Mouse (Mus musculus): ENCODE results near the gene Zfp90. TPM values are rescaled to one million over a fixed set of nuclear protein-coding genes. Genes with fewer than 3 reads are reported as not detected.
A peak's percentile ranks its signal among the peaks of the same experiment; 100 is the strongest.

The Zfp90 gene
- total RNA-seq (2021) (1 to 10 TPM; 2.7 to 3.8 TPM), polyA plus RNA-seq (2012; rRNA removed) (1.8 and 2.8 TPM in 2 replicates)
- long read RNA-seq, partial matches to known transcripts = 1 of 4 reads
- long read RNA-seq, other reads (novel, unspliced or antisense) = 0 of 4 reads

DNA sequence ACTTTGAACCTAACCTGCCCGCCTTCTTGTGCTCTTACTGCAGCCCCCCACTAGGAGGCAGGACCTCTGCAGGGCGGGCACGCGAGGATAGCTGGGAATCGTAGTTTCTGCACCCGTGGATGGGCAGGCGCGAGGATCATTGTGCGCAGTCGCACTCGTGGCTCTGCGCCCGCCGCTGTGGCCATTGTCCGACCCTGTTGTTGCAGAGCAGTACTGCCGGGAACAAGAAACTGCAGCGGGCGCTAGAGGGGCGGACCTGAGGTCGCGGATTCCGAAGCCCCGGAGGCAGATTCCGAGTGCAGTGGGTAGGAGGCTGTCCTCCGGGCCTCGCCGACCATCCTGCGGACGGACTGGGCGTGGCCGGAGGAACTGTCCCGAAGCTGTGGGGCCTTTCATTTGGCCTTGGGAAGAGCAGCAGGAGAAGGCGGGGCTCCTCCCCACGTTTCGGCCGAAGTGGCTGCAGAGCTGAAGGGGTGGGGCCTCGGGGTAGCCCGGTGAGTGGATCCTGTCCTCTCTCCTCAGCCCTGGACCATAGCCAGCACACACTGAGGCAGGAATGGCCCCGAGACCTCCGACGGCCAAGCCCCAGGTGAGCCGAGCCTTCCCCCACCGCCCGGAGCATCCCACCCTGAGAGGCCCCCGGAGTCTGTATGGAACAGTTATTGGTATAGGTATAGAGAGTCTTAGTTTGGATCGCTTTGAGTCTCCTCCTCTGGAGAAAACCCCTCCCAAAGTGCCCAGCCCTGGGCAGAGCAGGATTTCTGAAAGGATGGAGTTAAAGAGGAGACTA lies at the start of gene Zfp90:
Gene Zfp90, plus strand, starts transcription at position 146 of the 790 bp plus-strand sequence.
- under 1% methylated on average over 46 of the region's 46 CpGs for WGBS
- intact Hi-C loops (cut with DNase I) = no loop called here
- peak within 1 kb of the TSS; percentile 63 for H3K9ac ChIP-seq (ENCODE audit: low read depth, low read length)
- DNase-seq = peak; percentile 93 to 96
- H3K27ac ChIP-seq = peak within 1 kb of the TSS; percentile 78
- peak within 1 kb of the TSS; percentile 67 for H3K4me3 ChIP-seq
- H3K79me2 ChIP-seq (replicated peaks; ENCODE audit: control insufficient read depth, insufficient read depth, low read length) = no peaks in the 10 kb centered on the region
- H3K27me3 ChIP-seq (ENCODE audit: control insufficient read depth, insufficient read depth, low read length) = no peaks in the 10 kb centered on the region
- H3K36me3 ChIP-seq (ENCODE audit: control insufficient read depth, insufficient read depth, low read length) = no peaks in the 10 kb centered on the region; the same call in 1 of the 2 replicates
- peaks cover 2% of the 10 kb centered on the region for H3K4me1 ChIP-seq (ENCODE audit: control insufficient read depth, insufficient read depth, low read length)
- TF ChIP-seq EP300 (IDR thresholded peaks at IDR 0.05; ENCODE audit: insufficient read depth, low read depth, low read length) = 0 out of 2 replicates have a peak, but pooled peaks have one; percentile 56
- peak; percentile 64 for TF ChIP-seq POLR2A (IDR thresholded peaks at IDR 0.05; ENCODE audit: insufficient read depth, low read depth, low read length)
- TF ChIP-seq CTCF (IDR thresholded peaks at IDR 0.05) = peak; percentile 81

DNA sequence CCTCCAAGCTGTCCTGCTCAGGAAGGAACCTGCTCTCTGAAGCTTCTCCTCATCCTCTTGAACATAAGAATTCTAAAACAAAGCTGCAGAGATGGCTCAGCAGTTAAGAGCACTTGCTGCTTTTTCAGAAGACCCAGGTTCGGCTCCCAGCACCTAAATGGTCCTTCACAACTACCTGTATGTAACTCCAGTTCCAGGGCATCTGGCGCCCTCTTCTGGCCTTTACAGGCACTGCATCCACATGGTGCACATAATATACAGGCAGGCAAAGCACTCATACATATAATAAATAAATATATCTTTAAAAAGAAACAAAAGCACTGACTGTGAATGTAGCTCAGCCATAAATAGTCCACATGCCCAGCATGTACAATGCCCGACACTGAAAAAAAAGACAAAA lies 46.6 kb upstream of the Zfp90 start:
- WGBS = 67% methylated on average over 3 of the region's 3 CpGs
- no peak for DNase-seq
- Histone ChIP-seq H3K4me3 (no peak overlapping the region), H3K4me1 (ENCODE audit: control insufficient read depth, insufficient read depth, low read length) (no peaks in the 10 kb centered on the region; the same call in 1 of the 2 replicates), H3K79me2 (replicated peaks; ENCODE audit: control insufficient read depth, insufficient read depth, low read length) (no peaks in the 10 kb centered on the region), H3K27ac (no peak overlapping the region), H3K36me3 (ENCODE audit: control insufficient read depth, insufficient read depth, low read length) (no peaks in the 10 kb centered on the region), H3K9ac (ENCODE audit: low read depth, low read length) (no peak overlapping the region), H3K27me3 (ENCODE audit: control insufficient read depth, insufficient read depth, low read length) (no peaks in the 10 kb centered on the region)
- TF ChIP-seq CTCF (IDR thresholded peaks at IDR 0.05) (peak; percentile 40), POLR2A (IDR thresholded peaks at IDR 0.05; ENCODE audit: insufficient read depth, low read depth, low read length) (no peak), EP300 (IDR thresholded peaks at IDR 0.05; ENCODE audit: insufficient read depth, low read depth, low read length) (no peak)
- intact Hi-C loops (cut with DNase I) = no loop called here

DNA sequence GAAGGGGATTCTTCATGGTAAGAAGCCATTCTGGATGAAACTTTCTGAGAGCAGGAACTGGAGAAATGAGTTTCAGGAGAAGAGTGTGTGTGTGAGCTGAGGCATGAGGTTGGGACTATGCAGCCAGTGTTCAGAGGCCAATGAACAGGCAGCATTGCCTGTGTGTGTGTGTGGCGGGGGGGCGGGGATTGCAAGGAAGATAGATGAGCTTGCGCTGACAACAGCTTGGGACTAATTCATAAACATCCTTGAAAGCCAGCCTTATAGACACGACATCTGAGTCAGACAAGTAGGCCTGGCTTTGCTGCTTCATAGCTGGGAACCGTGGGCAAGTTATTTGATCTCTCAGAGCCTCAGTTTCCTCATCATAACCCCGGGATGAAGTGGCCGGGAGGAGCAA lies 46.1 kb upstream of the Zfp90 start:
- Histone ChIP-seq H3K4me1 (ENCODE audit: control insufficient read depth, insufficient read depth, low read length) (no peaks in the 10 kb centered on the region), H3K36me3 (ENCODE audit: control insufficient read depth, insufficient read depth, low read length) (no peaks in the 10 kb centered on the region), H3K79me2 (replicated peaks; ENCODE audit: control insufficient read depth, insufficient read depth, low read length) (no peaks in the 10 kb centered on the region), H3K27me3 (ENCODE audit: control insufficient read depth, insufficient read depth, low read length) (no peaks in the 10 kb centered on the region), H3K9ac (ENCODE audit: low read depth, low read length) (no peak overlapping the region), H3K27ac (no peak overlapping the region), H3K4me3 (no peak overlapping the region)
- no peak for DNase-seq
- intact Hi-C loops (cut with DNase I) = no loop called here
- 89% methylated on average over 7 of the region's 7 CpGs for WGBS
- TF ChIP-seq CTCF (IDR thresholded peaks at IDR 0.05) (no peak), POLR2A (IDR thresholded peaks at IDR 0.05; ENCODE audit: insufficient read depth, low read depth, low read length) (no peak), EP300 (IDR thresholded peaks at IDR 0.05; ENCODE audit: insufficient read depth, low read depth, low read length) (no peak)

DNA sequence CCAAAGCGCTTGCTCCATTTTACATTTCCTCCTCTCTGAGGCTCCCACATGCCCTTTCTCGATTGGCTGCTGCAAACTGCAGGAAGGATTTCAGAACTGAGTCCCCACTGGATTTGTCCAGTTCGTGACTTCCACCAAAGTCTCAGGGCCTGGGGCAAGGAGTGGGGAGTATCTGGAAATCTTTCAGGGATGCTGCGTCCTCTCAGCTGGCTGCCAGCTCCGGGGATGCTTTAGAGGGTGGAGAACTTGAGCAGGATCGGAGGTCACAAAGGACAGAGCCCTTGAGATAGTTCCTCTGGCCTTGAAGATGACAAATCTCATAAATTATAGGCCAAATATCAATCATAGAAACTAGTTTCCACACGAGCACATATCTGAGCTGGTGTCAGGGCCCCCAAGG lies 39.2 kb upstream of the Zfp90 start:
- intact Hi-C loops (cut with DNase I) = no loop called here
- DNase-seq = no peak

DNA sequence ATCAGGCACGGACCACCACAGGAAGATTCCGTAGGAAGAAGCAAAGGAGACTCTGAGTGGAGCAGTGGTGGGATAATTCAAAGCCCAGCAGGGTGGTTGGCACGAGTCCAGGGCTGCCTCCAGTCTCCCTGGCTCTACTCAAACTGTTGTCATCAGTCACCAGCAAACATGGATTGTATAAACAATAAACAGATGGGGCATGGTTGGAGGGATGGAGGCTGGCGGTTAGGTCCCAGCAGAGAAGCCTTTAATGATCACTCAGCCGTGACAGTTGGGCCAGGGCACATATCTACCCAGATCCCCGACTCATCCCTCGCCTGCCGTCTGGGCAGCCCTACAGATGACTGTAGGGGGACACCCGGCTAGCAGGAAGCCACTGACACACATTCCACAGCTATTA lies 38.3 kb upstream of the Zfp90 start:
- intact Hi-C loops (cut with DNase I) = no loop called here
- peak in 1 of 2 experiments; percentile 14 for DNase-seq
- H3K79me2 ChIP-seq (replicated peaks; ENCODE audit: control insufficient read depth, insufficient read depth, low read length) = no peaks in the 10 kb centered on the region
- WGBS = 59% methylated on average over 9 of the region's 9 CpGs
- H3K4me3 ChIP-seq = no peak overlapping the region
- H3K36me3 ChIP-seq (ENCODE audit: control insufficient read depth, insufficient read depth, low read length) = no peaks in the 10 kb centered on the region; the same call in 1 of the 2 replicates
- H3K27me3 ChIP-seq (ENCODE audit: control insufficient read depth, insufficient read depth, low read length) = no peaks in the 10 kb centered on the region
- H3K27ac ChIP-seq = no peak overlapping the region
- TF ChIP-seq POLR2A (IDR thresholded peaks at IDR 0.05; ENCODE audit: insufficient read depth, low read depth, low read length) (no peak), CTCF (IDR thresholded peaks at IDR 0.05) (no peak), EP300 (IDR thresholded peaks at IDR 0.05; ENCODE audit: insufficient read depth, low read depth, low read length) (no peak)
- peaks cover 10% of the 10 kb centered on the region for H3K4me1 ChIP-seq (ENCODE audit: control insufficient read depth, insufficient read depth, low read length)
- no peak overlapping the region for H3K9ac ChIP-seq (ENCODE audit: low read depth, low read length)

More for the DNA sequence above, 39.2 kb upstream of the Zfp90 start:
- H3K9ac ChIP-seq (ENCODE audit: low read depth, low read length) = no peak overlapping the region
- H3K4me1 ChIP-seq (ENCODE audit: control insufficient read depth, insufficient read depth, low read length) = peaks cover 10% of the 10 kb centered on the region
- no peaks in the 10 kb centered on the region for H3K27me3 ChIP-seq (ENCODE audit: control insufficient read depth, insufficient read depth, low read length)
- 70% methylated on average over 7 of the region's 7 CpGs for WGBS
- no peak overlapping the region for H3K27ac ChIP-seq
- H3K4me3 ChIP-seq = no peak overlapping the region
- H3K79me2 ChIP-seq (replicated peaks; ENCODE audit: control insufficient read depth, insufficient read depth, low read length) = no peaks in the 10 kb centered on the region
- H3K36me3 ChIP-seq (ENCODE audit: control insufficient read depth, insufficient read depth, low read length) = no peaks in the 10 kb centered on the region; the same call in 1 of the 2 replicates
- no peak for TF ChIP-seq CTCF (IDR thresholded peaks at IDR 0.05)
- no peak for TF ChIP-seq POLR2A (IDR thresholded peaks at IDR 0.05; ENCODE audit: insufficient read depth, low read depth, low read length)
- TF ChIP-seq EP300 (IDR thresholded peaks at IDR 0.05; ENCODE audit: insufficient read depth, low read depth, low read length) = no peak

Measured in heart, adult 2 months (tissue).